Mouse (Mus musculus): ENCODE results near the gene Olfr547.

The Olfr547 gene

GRCm38 (mm10) chr7:102564999-102565997, 30.7 kb downstream of the Olfr547 start, which contains the start of gene Trim21:
Gene Trim21, minus strand, starts transcription at chr7:102565486.
- in situ Hi-C loops (cut with MseI, MboI), result no loop called here

GRCm38 (mm10) chr7:102566219-102566618, 31.7 kb downstream of the Olfr547 start:
- in situ Hi-C loops (cut with MseI, MboI), result no loop called here

- in situ Hi-C loops (cut with MseI, MboI), result no loop called here
These were observed 36.6 kb downstream of the Olfr547 start, which contains the start of gene Olfr550 for GRCm38 (mm10) chr7:102571142-102571541. Gene Olfr550, plus strand, starts transcription at chr7:102571442.

- in situ Hi-C loops (cut with MseI, MboI), result no loop called here
These were observed 38.8 kb downstream of the Olfr547 start for GRCm38 (mm10) chr7:102573174-102573830.

- in situ Hi-C loops (cut with MseI, MboI), result no loop called here
These were observed 41.4 kb downstream of the Olfr547 start for GRCm38 (mm10) chr7:102575998-102576397.
